Mouse (Mus musculus): Measurements from ENCODE around the gene Aqr.
"Not testable (repeated sequence)": the region's sequence is repeated elsewhere in the genome, so short reads cannot be mapped to it uniquely, and the experiment has no call there.

The Aqr gene

GRCm38 (mm10) chr2:114186924-114187323 is at the start of gene Aqr:
TSS of gene Aqr (minus strand) at chr2:114187024.
- DNase-seq: not testable (repeated sequence)

GRCm38 (mm10) chr2:114236566-114236965 is 49.7 kb upstream of the Aqr start:
- DNase-seq: no peak

DNA sequence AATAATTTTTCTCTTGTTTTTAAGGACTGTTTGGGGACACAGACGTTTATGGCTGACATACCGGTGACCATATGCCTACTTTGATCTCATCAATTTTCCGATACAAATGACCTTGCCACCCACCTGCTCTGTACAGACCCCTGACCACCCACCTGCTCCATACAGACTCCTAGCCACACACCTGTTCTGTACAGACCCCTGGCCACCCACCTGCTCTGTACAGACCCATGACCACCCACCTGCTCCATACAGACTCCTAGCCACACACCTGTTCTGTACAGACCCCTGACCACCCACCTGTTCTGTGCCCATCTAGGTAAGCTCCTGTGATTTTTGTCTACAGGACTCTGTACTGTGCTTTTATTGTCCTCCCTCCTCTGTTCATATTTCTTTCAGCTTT is 48.8 kb upstream of the Aqr start:
- no peak for DNase-seq

DNA sequence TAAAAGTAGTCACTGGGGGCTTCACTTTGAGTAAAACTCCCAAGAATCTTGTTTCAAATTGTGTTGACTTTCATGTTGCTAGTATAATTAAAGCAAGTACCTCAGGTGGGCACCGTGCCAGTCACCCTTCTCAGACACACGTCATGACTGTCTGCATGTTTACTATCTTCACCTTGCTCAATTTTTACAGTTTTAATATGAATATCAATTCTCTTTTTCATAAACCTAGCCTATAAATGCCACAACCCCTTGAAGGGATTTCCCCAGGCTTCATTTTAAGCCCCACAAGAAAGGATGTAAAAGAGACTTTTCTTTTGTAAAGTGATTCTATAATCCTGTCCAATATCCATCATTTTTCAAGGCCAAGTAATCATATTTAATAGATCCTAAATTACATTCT is 44.4 kb upstream of the Aqr start:
- DNase-seq: no peak

DNA sequence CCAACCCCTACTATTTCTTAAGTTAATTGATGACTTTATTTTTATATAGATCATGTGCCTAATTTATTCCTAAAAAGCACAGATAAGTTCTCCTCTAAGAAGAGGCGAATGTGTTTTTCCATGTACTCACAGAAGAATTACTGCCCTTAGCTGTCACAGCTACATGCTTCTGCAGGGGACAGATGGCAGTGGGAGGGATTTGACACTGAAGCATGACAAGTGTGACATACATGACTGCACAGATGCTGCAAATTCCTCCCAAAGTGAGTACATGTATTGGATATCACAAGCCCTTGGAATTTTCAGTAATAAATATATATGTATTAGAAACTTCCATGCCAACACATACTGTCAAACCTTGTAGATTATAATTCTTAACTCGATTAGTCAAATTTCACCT is 41.8 kb upstream of the Aqr start:
- no peak for DNase-seq

DNA sequence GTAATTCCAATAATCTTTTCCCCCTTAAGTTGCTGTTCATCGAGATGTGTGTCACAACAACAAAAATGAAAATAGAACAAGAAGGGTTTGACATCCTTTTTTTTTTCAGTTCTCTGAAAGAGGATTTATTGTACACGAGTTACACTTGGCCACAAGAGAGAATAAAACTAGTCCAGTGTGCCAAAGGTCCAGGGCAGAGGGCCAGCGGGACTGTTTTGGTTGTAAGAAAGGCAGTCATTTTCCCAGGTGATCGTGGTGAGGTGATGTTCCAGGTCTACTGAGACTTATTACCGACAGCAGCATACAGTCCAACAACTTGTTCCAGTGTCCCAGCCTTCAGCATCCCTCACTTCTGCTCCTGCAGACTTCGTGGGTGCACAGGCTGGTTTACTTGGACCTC is 18.2 kb upstream of the Aqr start:
- no peak for DNase-seq

DNA sequence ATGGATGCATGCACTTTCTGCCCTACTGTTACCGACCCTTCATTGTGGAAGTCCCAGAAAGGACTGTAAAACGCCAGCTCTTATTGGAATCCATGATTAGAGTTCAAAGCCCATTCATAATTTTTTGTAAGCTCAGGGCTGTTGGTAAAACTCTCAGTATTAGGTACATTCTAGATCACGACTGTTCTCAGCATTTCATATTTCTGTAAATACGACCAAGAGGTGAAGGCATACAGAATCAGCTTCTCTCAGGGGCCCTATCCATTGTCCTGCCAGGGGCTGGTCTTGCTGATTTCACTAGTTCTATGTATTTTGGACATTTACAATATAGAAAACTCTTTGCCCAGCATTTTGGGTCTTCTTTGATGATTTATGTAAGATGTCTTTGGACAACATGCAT is 14.8 kb upstream of the Aqr start:
- no peak for DNase-seq

GRCm38 (mm10) chr2:114200932-114201559 is 14.2 kb upstream of the Aqr start, which contains the start of gene Zfp770:
TSS of gene Zfp770 (minus strand) at chr2:114201469.
- peak; percentile 81 to 91 for DNase-seq

GRCm38 (mm10) chr2:114196421-114196820 is 9.6 kb upstream of the Aqr start:
- no peak for DNase-seq

DNA sequence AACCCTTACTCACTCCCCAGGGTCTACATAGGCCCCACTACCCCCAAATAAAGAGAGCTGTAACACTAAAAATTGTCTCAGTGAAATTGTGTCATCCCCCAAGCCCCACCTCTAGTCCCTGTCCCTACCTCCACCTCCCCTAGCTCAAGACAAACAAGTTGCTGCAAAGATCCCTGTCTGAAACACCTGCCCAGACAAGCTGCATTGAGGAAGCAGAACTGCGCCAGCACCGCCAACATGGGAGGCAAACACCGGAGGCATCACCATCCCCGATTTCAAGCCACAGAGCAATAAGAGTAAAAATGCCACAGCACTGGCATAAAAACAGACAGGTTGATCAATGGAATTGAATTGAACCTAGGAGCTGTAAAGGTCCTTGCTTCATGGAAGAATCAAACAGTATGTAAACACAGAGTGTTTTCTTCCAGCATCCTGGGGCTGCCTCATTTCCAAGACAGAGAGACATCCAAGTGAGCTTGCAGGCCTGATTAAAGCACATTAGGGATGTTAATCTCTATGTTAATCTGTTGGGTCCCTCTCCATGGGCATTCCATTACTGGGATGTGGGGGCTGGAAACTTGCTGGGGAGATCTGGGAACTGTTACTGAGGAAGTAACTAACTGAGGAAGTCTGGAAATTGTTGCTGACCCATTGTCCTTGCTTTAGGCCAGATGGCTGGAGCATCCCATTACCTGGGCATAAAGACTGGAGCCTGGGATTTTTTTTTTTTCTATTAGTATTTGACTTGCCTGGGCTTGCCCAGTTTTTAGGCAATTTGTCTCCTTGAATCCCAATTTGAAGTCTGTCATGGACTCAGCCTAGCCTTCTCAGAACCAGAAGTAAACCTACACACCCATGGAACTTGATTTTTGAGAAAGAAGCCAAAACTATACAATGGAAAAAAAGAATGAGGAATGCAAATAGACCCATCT is 8.8 kb downstream of the Aqr start:
- no peak for DNase-seq

DNA sequence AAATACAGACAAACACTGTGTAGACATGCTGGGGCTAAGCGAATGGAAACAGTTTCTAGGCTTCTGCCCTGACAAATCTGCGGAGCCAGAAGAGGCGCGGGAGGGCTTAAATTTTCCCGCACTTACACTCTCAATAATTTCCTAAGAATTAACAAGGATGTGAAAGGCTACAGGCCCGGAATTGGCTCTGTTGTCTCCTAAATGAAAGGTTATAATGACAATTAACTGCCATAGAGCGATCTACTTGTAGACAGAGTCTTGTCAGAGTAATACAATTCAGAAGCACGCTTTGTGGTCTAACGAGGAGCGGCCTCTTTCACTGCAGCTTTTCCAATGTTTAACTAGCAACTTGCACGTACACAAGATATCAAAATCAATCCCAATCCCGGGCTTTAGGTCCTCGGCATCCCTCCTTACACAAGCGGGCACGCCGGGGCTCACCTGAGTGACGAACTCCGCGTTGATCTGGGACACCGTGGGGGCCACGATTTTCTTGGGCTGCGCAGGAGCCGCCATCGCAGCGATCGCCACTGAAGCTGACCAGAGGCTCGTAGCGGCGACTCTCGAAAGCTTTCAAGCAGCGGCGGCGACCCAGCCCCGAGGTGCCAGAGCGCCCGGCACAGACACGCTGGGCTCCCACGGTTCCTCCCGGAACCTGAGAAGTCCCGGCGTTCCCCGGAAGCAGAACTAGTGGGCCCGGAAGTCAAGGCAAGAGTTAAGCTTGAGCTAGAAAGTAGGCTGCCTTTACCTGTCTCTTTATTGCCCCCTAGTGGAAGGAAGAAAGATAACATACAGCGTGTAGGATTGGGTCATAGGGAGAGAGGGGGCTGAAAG is 12.0 kb downstream of the Aqr start:
- peak; percentile 83 for DNase-seq

DNA sequence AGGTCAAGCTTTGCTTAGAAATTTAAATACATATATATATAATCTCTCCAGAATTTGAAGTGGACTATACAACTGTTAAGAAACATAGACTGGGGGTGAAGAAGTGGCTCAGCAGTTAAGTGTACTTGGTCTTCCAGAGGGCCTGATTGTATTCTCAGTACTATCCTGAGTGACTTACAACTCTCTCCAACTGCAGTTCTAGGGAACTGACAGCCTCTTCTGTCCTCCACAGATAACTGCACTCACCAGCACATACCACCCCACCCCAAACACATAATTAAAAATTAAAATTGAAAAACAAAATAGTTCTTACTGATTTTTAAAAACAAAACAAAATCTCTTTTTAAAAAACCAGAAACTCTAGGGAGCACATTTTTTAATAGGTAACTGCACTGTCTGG is 13.6 kb downstream of the Aqr start:
- DNase-seq: no peak

DNA sequence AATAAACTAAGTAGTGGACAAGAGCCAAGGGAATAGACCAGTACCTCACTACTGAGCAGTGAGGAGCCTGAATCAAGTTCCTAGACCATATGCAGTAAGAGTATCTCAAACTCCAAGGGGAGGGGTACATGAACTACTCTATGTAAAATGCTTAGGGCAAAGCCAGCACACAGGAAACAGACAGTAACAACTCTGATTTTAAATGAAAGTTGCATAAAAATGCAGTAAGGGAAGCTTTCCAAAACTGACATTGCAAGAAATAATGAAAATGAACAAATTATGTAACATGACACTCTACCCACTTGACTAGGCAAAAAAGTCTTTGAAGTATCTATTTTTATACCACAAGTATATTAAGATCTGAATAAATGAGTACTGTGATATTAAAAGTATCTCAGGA is 19.0 kb downstream of the Aqr start:
- no peak for DNase-seq

GRCm38 (mm10) chr2:114161978-114162377 is 24.8 kb downstream of the Aqr start:
- DNase-seq: no peak

DNA sequence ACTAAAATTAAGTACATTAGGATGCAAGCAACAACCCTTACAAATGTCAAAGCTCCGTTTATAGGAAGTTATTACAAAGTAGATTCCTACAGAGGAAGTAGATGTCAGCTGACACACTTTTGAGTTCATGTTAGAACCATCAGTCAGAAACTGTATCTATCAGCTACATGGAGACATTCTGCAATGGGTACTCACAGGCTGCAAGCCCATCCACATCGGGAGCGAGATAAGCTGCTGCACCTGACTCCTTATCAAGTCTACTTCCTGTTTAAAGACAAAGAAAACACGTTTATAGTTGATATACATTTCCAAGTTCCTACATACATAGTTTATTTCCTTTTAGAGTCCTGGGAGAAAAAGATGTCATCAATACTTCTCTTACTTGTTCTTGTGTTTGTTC is 29.5 kb downstream of the Aqr start:
- no peak for DNase-seq

GRCm38 (mm10) chr2:114156639-114157038 is 30.2 kb downstream of the Aqr start:
- no peak for DNase-seq

- DNase-seq: no peak
Measured at GRCm38 (mm10) chr2:114153247-114153646, 33.6 kb downstream of the Aqr start.

DNA sequence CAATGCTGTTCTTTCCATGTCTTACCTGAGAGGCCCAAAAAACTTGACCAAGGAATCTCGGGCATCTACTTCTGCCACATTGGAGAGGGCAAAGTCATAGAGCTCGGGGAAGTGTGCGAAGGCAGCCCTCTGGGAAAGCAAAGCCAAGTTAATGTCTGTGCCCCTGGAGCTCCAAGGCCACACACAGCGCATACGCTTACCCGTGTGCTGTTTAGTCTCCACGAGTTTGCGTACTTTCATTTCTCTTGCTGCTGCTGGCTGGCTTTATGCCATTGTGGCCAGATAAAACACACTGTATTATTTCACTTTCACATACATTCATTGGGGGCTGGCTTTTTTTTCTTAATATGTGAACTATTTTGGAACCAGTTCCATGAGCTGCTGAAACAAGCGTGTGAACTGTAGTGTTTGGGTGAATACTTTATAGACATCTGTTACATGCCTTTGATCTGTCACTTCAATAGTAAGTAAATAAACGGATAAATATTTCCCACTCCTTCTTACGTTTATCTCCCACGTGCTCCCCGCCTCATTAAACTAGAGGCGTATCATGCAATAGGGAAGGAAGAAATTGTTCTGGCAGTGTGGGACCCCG is 39.9 kb downstream of the Aqr start:
- no peak for DNase-seq

GRCm38 (mm10) chr2:114145315-114145801 is 41.5 kb downstream of the Aqr start:
- DNase-seq: peak; percentile 20 to 50

GRCm38 (mm10) chr2:114144915-114145314 is 41.9 kb downstream of the Aqr start:
- no peak for DNase-seq

GRCm38 (mm10) chr2:114143842-114144241 is 43.0 kb downstream of the Aqr start:
- no peak for DNase-seq

DNA sequence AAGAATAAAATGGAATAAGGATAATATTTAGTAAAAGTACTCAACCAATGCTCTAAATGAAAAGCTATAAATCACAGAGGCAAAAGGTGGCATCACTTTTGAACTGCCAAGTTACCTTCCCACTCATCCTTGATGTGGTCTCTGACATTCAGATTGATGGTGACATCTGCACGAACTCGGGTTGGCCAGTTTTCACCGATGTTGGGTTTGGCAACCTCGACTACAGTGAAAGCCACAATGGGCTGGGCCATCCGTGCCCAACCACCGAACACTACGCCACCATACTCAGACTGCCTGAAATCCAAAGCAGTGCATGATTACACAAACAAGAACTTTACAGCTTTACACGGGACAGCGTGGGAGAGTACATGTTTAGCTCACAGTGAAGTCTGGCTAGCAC is 50.1 kb downstream of the Aqr start:
- no peak for DNase-seq

GRCm38 (mm10) chr2:114135777-114136176 is 51.0 kb downstream of the Aqr start:
- DNase-seq: no peak

Measured in cerebellum, postnatal 36 days (tissue).